Mouse (Mus musculus) forebrain, embryonic 13.5 days (tissue): ENCODE results near the gene Hist2h4. TPM values are rescaled to one million over a fixed set of nuclear protein-coding genes. Genes with fewer than 3 reads are reported as not detected.
"Not testable (repeated sequence)": the region's sequence is repeated elsewhere in the genome, so short reads cannot be mapped to it uniquely, and the experiment has no call there.

ENCODE experiments used
- ATAC-seq: fragments of 200-750 bp; cut with Nextera tagmentation; 2 replicates; pipeline ENCODE4 v1.8.0; 2017
- H3K27ac ChIP-seq: fragments of 300-500 bp; sonication (generic); 2 replicates; pipeline ENCODE4 v1.5.1; 2015; ENCODE audit warnings: inconsistent platforms, mild to moderate bottlenecking, moderate library complexity
- H3K27me3 ChIP-seq: fragments of 300-500 bp; sonication (generic); 2 replicates; pipeline ENCODE4 v1.6.1; 2015; ENCODE audit warnings: mild to moderate bottlenecking, inconsistent platforms
- H3K36me3 ChIP-seq: fragments of 300-500 bp; sonication (generic); 2 replicates; pipeline ENCODE4 v1.6.1; 2015; ENCODE audit warnings: mild to moderate bottlenecking, inconsistent platforms; ENCODE audit not compliant: poor library complexity, severe bottlenecking
- H3K4me1 ChIP-seq: fragments of 300-500 bp; sonication (generic); 2 replicates; pipeline ENCODE4 v1.6.1; 2015; ENCODE audit warnings: inconsistent platforms
- H3K4me2 ChIP-seq: fragments of 300-500 bp; sonication (generic); 2 replicates; pipeline ENCODE4 v1.6.1; 2015; ENCODE audit warnings: inconsistent platforms, mild to moderate bottlenecking, moderate library complexity
- H3K4me3 ChIP-seq: fragments of 300-500 bp; sonication (generic); 2 replicates; pipeline ENCODE4 v1.5.1; 2015; ENCODE audit warnings: mild to moderate bottlenecking, inconsistent platforms
- H3K9ac ChIP-seq: fragments of 300-500 bp; sonication (generic); 2 replicates; pipeline ENCODE4 v1.6.1; 2015; ENCODE audit warnings: mild to moderate bottlenecking, inconsistent platforms
- H3K9me3 ChIP-seq: fragments of 300-500 bp; sonication (generic); replicated peaks from 2 replicates; pipeline ENCODE4 v1.6.1; 2016; ENCODE audit warnings: inconsistent platforms
- WGBS: fragments of 180-500 bp; shearing (Covaris S2); methylation state at CpG from one replicate; pipeline ENCODE4 v1.1.7; 2015; 5-methylcytosine and 5-hydroxymethylcytosine counted together
- polyA plus RNA-seq: library from polyadenylated mRNA; unstranded; fragments of >200 nt; fragmentation: Nextera tagmentation; extraction: Ambion mirVana; gene quantifications from 2 replicates; pipeline ENCODE4 v1.2.1, GENCODE M21; 2015

Hist2h4 gene
- polyA plus RNA-seq, 1 experiment from 2014 or later, result 24.3 TPM

GRCm38 (mm10) chr3:96254683-96255355 is 8.3 kb downstream of the Hist2h4 start:
- H3K9ac ChIP-seq, result no peak overlapping the region
- 69% methylated on average over 10 of the region's 10 CpGs for WGBS

DNA sequence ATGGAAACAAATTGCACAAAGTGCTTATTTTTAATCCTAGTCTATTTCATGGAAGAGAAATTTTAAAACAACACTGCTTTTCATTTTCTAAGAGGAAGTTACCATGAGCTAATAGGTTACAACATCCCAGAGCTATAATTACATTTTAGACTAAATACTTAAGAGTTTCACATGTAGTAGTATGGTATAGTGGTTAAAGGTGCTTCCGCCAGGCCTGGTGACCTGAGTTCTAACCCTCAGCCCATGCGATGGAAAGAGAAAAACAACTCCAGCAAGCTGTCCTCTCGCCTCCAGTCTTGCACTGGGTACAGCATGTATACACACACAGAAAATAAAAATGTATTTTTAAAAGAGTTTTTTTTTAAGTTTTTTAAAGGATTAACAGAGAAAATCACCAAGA is 11.3 kb downstream of the Hist2h4 start:
- 93% methylated on average over 3 of the region's 3 CpGs for WGBS
- Histone ChIP-seq H3K27me3 (no peaks in the 10 kb centered on the region), H3K4me1 (peaks cover 25% of the 10 kb centered on the region), H3K4me2 (no peak overlapping the region), H3K27ac (no peak overlapping the region), H3K4me3 (no peak overlapping the region), H3K9ac (no peak overlapping the region), H3K9me3 (no peaks in the 10 kb centered on the region), H3K36me3 (no peaks in the 10 kb centered on the region)
- ATAC-seq, result no peak

More at GRCm38 (mm10) chr3:96254683-96255355, 8.3 kb downstream of the Hist2h4 start:
- no peaks in the 10 kb centered on the region for H3K27me3 ChIP-seq
- H3K27ac ChIP-seq, result no peak overlapping the region
- H3K9me3 ChIP-seq, result no peaks in the 10 kb centered on the region
- no peak for ATAC-seq
- H3K4me1 ChIP-seq, result no peaks in the 10 kb centered on the region
- H3K36me3 ChIP-seq, result no peaks in the 10 kb centered on the region
- no peak overlapping the region for H3K4me2 ChIP-seq
- no peak overlapping the region for H3K4me3 ChIP-seq

- H3K36me3 ChIP-seq, result no peaks in the 10 kb centered on the region
- H3K4me1 ChIP-seq, result peaks cover 25% of the 10 kb centered on the region
- H3K9ac ChIP-seq, result no peak overlapping the region
- no peak for ATAC-seq
- no peak overlapping the region for H3K4me3 ChIP-seq
- H3K9me3 ChIP-seq, result no peaks in the 10 kb centered on the region
- no peak overlapping the region for H3K4me2 ChIP-seq
- 74% methylated on average over 3 of the region's 3 CpGs for WGBS
- no peaks in the 10 kb centered on the region for H3K27me3 ChIP-seq
- H3K27ac ChIP-seq, result no peak overlapping the region
Measured at GRCm38 (mm10) chr3:96250890-96251289, 12.2 kb downstream of the Hist2h4 start.

DNA sequence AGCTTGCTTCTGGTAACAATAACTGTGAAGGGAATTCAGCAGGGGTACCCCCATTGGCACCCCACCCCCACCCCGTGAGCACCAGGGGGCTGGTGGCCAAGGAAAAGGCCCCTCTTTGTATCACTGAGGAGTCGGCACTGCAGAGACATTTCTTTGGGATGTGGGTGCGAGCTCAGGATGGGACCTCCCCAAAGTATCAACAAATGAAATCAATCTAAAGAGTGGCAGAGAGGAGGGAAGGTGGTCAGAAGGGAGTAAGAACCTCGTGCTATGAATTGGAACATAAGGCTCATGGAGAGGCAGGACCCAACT is 14.1 kb downstream of the Hist2h4 start:
- ATAC-seq, result no peak
- H3K4me3 ChIP-seq, result peak overlapping the region; percentile 45; the same call in 1 of the 2 replicates
- H3K4me1 ChIP-seq, result peaks cover 34% of the 10 kb centered on the region
- 0 out of 2 replicates have a peak overlapping the region, but pooled peaks have one; percentile 73 for H3K9ac ChIP-seq
- WGBS, result 49% methylated on average over 4 of the region's 4 CpGs
- H3K9me3 ChIP-seq, result no peaks in the 10 kb centered on the region
- H3K27ac ChIP-seq, result no peak overlapping the region
- H3K4me2 ChIP-seq, result peak overlapping the region; percentile 62
- H3K27me3 ChIP-seq, result no peaks in the 10 kb centered on the region
- no peaks in the 10 kb centered on the region for H3K36me3 ChIP-seq

DNA sequence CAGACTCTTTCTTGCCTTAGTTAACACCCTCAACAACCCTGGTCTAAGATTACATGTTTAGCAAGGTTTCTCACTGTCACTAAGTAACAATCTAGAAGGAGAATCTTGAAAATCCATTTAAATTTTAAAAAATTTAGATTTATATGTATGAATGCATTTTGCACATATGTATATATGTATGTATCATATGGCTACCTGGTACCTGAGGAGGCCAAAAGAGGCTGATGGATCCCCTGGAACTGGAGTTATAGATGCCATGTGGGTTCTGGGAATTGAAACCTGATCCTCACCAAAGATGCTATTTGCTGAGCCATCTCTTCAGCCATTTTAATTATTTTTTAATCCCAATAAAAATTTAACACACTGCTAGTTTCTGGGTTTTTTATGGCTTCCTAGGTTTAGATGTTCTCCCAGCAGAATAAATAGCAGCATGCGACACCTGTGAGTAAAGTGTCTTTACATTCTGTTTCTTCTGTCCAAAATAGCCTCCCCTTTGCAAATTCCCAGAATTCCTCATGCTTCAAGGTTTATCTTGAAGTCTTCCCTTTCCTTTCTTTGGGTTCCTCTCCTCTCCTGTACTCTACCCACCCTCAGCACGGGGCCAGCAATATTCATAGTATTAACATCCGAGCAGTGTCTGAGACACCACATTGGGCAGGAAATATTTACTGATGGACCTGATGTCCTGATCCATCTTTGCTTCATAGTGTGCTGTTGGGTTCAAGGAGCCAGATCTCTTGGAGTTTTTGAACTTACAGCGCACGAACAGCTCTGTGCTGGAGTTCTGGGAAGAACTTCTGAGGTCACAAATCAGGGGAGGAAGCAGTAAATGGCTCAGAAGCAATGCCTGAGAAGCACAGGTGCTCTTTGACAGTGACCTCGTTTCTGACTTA is 14.7 kb downstream of the Hist2h4 start:
- Histone ChIP-seq H3K4me2 (peak overlapping the region; percentile 62), H3K36me3 (no peaks in the 10 kb centered on the region), H3K4me1 (peaks cover 39% of the 10 kb centered on the region), H3K27me3 (no peaks in the 10 kb centered on the region), H3K9me3 (no peaks in the 10 kb centered on the region), H3K27ac (no peak overlapping the region), H3K9ac (peak overlapping the region; percentile 73), H3K4me3 (peak overlapping the region; percentile 45)
- ATAC-seq, result no peak
- WGBS, result 54% methylated on average over 6 of the region's 6 CpGs

- Histone ChIP-seq H3K27me3 (no peaks in the 10 kb centered on the region), H3K4me3 (peak overlapping the region; percentile 45), H3K27ac (peak overlapping the region; percentile 71), H3K4me1 (peaks cover 39% of the 10 kb centered on the region), H3K4me2 (peak overlapping the region; percentile 62), H3K36me3 (no peaks in the 10 kb centered on the region), H3K9ac (peak overlapping the region; percentile 73), H3K9me3 (no peaks in the 10 kb centered on the region)
- WGBS, result 2% methylated on average over 11 of the region's 11 CpGs
- no peak for ATAC-seq
Measured at GRCm38 (mm10) chr3:96247356-96248140, 15.6 kb downstream of the Hist2h4 start.

- Histone ChIP-seq H3K4me1 (peaks cover 39% of the 10 kb centered on the region), H3K9ac (peak within 1 kb of the TSS; percentile 73), H3K27ac (peak within 1 kb of the TSS; percentile 80), H3K4me3 (peak within 1 kb of the TSS; percentile 45), H3K4me2 (peak within 1 kb of the TSS; percentile 62)
- H3K27me3 ChIP-seq, H3K9me3 ChIP-seq, H3K36me3 ChIP-seq: not testable (repeated sequence)
- 0% methylated on average over 1 of the region's 47 CpGs for WGBS
- ATAC-seq, result peak; percentile 90
Measured at GRCm38 (mm10) chr3:96246427-96246856, 16.7 kb downstream of the Hist2h4 start, which contains the start of gene Hist2h3c1. Hist2h3c1 (plus strand) TSS chr3:96246685.

DNA sequence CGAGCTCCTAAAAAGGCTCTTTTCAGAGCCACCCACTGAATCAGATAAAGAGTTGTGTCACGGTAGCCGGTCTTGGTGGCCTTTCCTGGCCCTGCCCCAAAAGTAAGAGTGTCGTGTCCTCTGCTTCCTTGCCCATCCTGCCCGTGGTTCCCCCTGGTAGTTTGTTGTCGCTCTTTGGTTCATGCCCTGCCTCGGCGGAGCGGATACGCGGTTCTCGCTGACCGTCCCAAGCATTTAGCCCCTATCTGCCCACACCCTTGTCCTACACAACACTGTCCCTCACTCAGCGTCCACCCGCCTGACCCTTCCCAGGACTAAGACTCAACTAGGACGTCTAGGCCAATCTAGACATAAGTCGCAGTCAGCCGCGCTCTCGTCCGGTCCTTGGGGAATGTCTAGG is 17.1 kb downstream of the Hist2h4 start:
- not testable (repeated sequence) for ATAC-seq, H3K27me3 ChIP-seq, H3K36me3 ChIP-seq, H3K9me3 ChIP-seq
- Histone ChIP-seq H3K4me1 (peaks cover 42% of the 10 kb centered on the region), H3K4me3 (peak overlapping the region; percentile 38), H3K4me2 (peak overlapping the region; percentile 51), H3K9ac (peak overlapping the region; percentile 60; the same call in 1 of the 2 replicates), H3K27ac (peak overlapping the region; percentile 80)
- WGBS, result 0% methylated on average over 10 of the region's 21 CpGs

- not testable (repeated sequence) for H3K27me3 ChIP-seq, H3K9me3 ChIP-seq, H3K36me3 ChIP-seq
- H3K4me3 ChIP-seq, result peak within 1 kb of the TSS; percentile 48
- peak; percentile 91 for ATAC-seq
- under 1% methylated on average over 27 of the region's 88 CpGs for WGBS
- H3K4me1 ChIP-seq, result peaks cover 46% of the 10 kb centered on the region
- H3K27ac ChIP-seq, result peak within 1 kb of the TSS; percentile 96
- H3K9ac ChIP-seq, result peak within 1 kb of the TSS; percentile 79
- H3K4me2 ChIP-seq, result peak within 1 kb of the TSS; percentile 70
Measured at GRCm38 (mm10) chr3:96245003-96245886, 17.9 kb downstream of the Hist2h4 start, which contains the start of gene Hist2h2aa1. Hist2h2aa1 (plus strand) TSS chr3:96245497.

GRCm38 (mm10) chr3:96243921-96244572 is 19.1 kb downstream of the Hist2h4 start:
- H3K27me3 ChIP-seq, result no peaks in the 10 kb centered on the region
- peak overlapping the region; percentile 79 for H3K9ac ChIP-seq
- peak overlapping the region; percentile 70 for H3K4me2 ChIP-seq
- peaks cover 41% of the 10 kb centered on the region for H3K4me1 ChIP-seq
- no peaks in the 10 kb centered on the region for H3K36me3 ChIP-seq
- no peak overlapping the region for H3K4me3 ChIP-seq
- H3K9me3 ChIP-seq, result no peaks in the 10 kb centered on the region
- peak overlapping the region; percentile 96; the same call in 1 of the 2 replicates for H3K27ac ChIP-seq
- WGBS, result 81% methylated on average over 7 of the region's 7 CpGs
- ATAC-seq, result no peak
